Comparison of ENCODE assay signal across 8 mouse cellular contexts in the genomic region with DNA sequence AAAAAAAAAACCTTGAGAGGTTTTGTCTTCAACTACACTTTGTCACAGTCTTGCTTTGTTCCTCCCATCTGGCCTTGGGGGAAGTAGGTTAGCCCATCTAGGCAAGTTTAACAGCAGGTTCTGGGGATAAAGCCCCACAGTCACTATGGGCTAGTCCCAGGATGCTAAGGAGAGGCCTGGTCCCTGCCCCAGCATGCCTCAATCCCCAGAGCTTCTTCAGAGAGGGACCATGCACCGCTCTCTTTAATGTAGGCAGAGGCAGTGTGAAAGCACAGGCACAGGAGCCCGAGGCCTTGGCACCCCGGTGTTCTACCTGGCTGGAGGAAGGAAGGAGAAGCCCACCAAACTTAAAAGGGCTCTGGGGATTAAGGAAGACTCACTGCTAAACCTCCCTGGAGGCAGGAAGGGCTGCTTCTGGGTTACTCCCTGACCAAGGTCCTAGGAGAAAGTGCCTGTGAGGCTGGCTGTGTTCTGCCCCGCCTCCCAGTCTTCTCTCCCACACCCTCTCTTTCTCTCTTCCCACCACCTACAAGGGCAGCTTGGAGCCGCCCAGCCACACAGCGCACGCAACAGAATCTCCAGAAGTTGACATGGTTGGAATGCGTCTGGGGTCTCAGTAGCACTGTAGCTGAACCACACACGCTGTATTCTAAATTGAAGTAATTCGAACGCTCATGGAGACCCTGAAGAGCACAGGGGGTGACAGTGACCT.
DNase-seq lines count a peak whose midpoint lies in the region; ATAC-seq lines count a peak whose summit lies in the region.

No protein-coding gene starts in this region.

- peak overlapping the region; percentile 72 for H3K9ac ChIP-seq in heart, embryonic 11.5 days (ENCODE audit: low read depth, low read length)
- peak overlapping the region; percentile 35 for H3K9ac ChIP-seq in heart, embryonic 15.5 days

- DNase-seq in heart, adult 9 months (ENCODE audit: low spot score in 2 of 2) = no peak
- DNase-seq in cerebellum, postnatal 10 days = peak; percentile 8 to 12
- DNase-seq in kidney, postnatal 25 days = peak; percentile 64 to 80
- DNase-seq in lung, postnatal 25 days (ENCODE audit: low spot score) = peak; percentile 55
- DNase-seq in retina, postnatal 1 day = peak; percentile 39
- DNase-seq in thymus, adult 18-20 months = no peak

- H3K36me3 ChIP-seq in heart, embryonic 11.5 days (ENCODE audit: control insufficient read depth, insufficient read depth, low read length) = no peaks in the 10 kb centered on the region
- no peaks in the 10 kb centered on the region for H3K36me3 ChIP-seq in heart, embryonic 15.5 days

- H3K4me2 ChIP-seq in heart, embryonic 11.5 days = peak overlapping the region; percentile 93
- peak overlapping the region; percentile 81 for H3K4me2 ChIP-seq in heart, embryonic 15.5 days

- peaks cover 17% of the 10 kb centered on the region for H3K4me1 ChIP-seq in heart, embryonic 11.5 days (ENCODE audit: control insufficient read depth, insufficient read depth, low read length)
- H3K4me1 ChIP-seq in heart, embryonic 15.5 days (replicated peaks) = peaks cover 19% of the 10 kb centered on the region

- 3% methylated on average over 11 of the region's 11 CpGs for WGBS in heart, embryonic 11.5 days (ENCODE audit: insufficient replicate concordance)
- WGBS in heart, embryonic 15.5 days = 11% methylated on average over 11 of the region's 11 CpGs

- peak; percentile 67; the same call in 1 of the 2 replicates for ATAC-seq in heart, embryonic 11.5 days (replicated peaks; ENCODE audit: insufficient number of reproducible peaks, low FRiP score, low TSS enrichment)
- ATAC-seq in heart, embryonic 15.5 days (replicated peaks; ENCODE audit: insufficient number of reproducible peaks, insufficient read depth, low FRiP score, low read depth) = peak; percentile 75

- H3K9me3 ChIP-seq in heart, embryonic 11.5 days (replicated peaks; ENCODE audit: control insufficient read depth, low read length) = no peaks in the 10 kb centered on the region
- no peaks in the 10 kb centered on the region for H3K9me3 ChIP-seq in heart, embryonic 15.5 days (replicated peaks)

- H3K27me3 ChIP-seq in heart, embryonic 11.5 days (ENCODE audit: control insufficient read depth, insufficient read depth, low read length) = no peaks in the 10 kb centered on the region
- H3K27me3 ChIP-seq in heart, embryonic 15.5 days = no peaks in the 10 kb centered on the region

- peak overlapping the region; percentile 87 for H3K27ac ChIP-seq in heart, embryonic 11.5 days (ENCODE audit: low read depth, low read length)
- peak overlapping the region; percentile 83 for H3K27ac ChIP-seq in heart, embryonic 15.5 days

- peak overlapping the region; percentile 43 for H3K4me3 ChIP-seq in heart, embryonic 11.5 days (ENCODE audit: low read depth, low read length)
- H3K4me3 ChIP-seq in heart, embryonic 15.5 days = peak overlapping the region; percentile 52

Comparison
In these comparisons a context has a peak if more than half of its experiments do, and no peak if none do; other contexts are left out.
1. DNase-seq: peak in cerebellum, postnatal 10 days (2 of 2), kidney, postnatal 25 days (2 of 2), lung, postnatal 25 days (single experiment) and retina, postnatal 1 day (single experiment); none in heart, adult 9 months (0 of 2) and thymus, adult 18-20 months (0 of 2).